Mouse (Mus musculus): ENCODE data around the gene Fam43a. TPM values are rescaled to one million over a fixed set of nuclear protein-coding genes. Genes with fewer than 3 reads are reported as not detected.

Fam43a gene
- polyA plus RNA-seq, 2 experiments, result 9.1 to 14.3 TPM

- TF ChIP-seq POLR2A (IDR thresholded peaks at IDR 0.05; ENCODE audit: borderline replicate concordance, extremely low read depth, insufficient read depth, insufficient read length), result no peak
- H3K4me3 ChIP-seq (replicated peaks; ENCODE audit: low read length), result no peak overlapping the region
- no peak overlapping the region for H3K27ac ChIP-seq (replicated peaks; ENCODE audit: low read depth, low read length)
- no peaks in the 10 kb centered on the region for H3K36me3 ChIP-seq (ENCODE audit: control insufficient read depth, insufficient read depth, low read length)
- WGBS, result 75% methylated on average over 7 of the region's 7 CpGs
- no peak for DNase-seq (ENCODE audit: low spot score)
- no peak overlapping the region for H3K9ac ChIP-seq (ENCODE audit: low read depth, low read length, severe bottlenecking)
- no peaks in the 10 kb centered on the region for H3K9me3 ChIP-seq (ENCODE audit: control insufficient read depth, low read length)
- H3K4me1 ChIP-seq (ENCODE audit: control insufficient read depth, insufficient read depth, low read length), result peaks cover 36% of the 10 kb centered on the region
- H3K4me2 ChIP-seq (replicated peaks; ENCODE audit: low read depth, low read length, severe bottlenecking), result no peak overlapping the region
- no peak for ATAC-seq (ENCODE audit: low FRiP score, low read depth)
- H3K27me3 ChIP-seq (ENCODE audit: control insufficient read depth, insufficient read depth, low read length), result peaks cover 12% of the 10 kb centered on the region
Observed at GRCm38 (mm10) chr16:30604807-30605137, 5.2 kb downstream of the Fam43a start.

- H3K9ac ChIP-seq (ENCODE audit: low read depth, low read length, severe bottlenecking), result no peak overlapping the region
- H3K27me3 ChIP-seq (ENCODE audit: control insufficient read depth, insufficient read depth, low read length), result peaks cover 12% of the 10 kb centered on the region
- DNase-seq (ENCODE audit: low spot score) (no peak), ATAC-seq (ENCODE audit: low FRiP score, low read depth) (no peak)
- no peaks in the 10 kb centered on the region for H3K36me3 ChIP-seq (ENCODE audit: control insufficient read depth, insufficient read depth, low read length)
- no peak overlapping the region for H3K27ac ChIP-seq (replicated peaks; ENCODE audit: low read depth, low read length)
- no peak for TF ChIP-seq POLR2A (IDR thresholded peaks at IDR 0.05; ENCODE audit: borderline replicate concordance, extremely low read depth, insufficient read depth, insufficient read length)
- no peaks in the 10 kb centered on the region for H3K9me3 ChIP-seq (ENCODE audit: control insufficient read depth, low read length)
- H3K4me3 ChIP-seq (replicated peaks; ENCODE audit: low read length), result no peak overlapping the region
- no peak overlapping the region for H3K4me2 ChIP-seq (replicated peaks; ENCODE audit: low read depth, low read length, severe bottlenecking)
- peaks cover 36% of the 10 kb centered on the region for H3K4me1 ChIP-seq (ENCODE audit: control insufficient read depth, insufficient read depth, low read length)
- WGBS, result 34% methylated on average over 6 of the region's 6 CpGs
Observed at GRCm38 (mm10) chr16:30605528-30605927, 6.0 kb downstream of the Fam43a start.

GRCm38 (mm10) chr16:30607868-30608267 is 8.3 kb downstream of the Fam43a start:
- H3K36me3 ChIP-seq (ENCODE audit: control insufficient read depth, insufficient read depth, low read length), result no peaks in the 10 kb centered on the region
- no peaks in the 10 kb centered on the region for H3K9me3 ChIP-seq (ENCODE audit: control insufficient read depth, low read length)
- H3K27me3 ChIP-seq (ENCODE audit: control insufficient read depth, insufficient read depth, low read length), result no peaks in the 10 kb centered on the region
- H3K4me3 ChIP-seq (replicated peaks; ENCODE audit: low read length), result no peak overlapping the region
- 73% methylated on average over 3 of the region's 3 CpGs for WGBS
- no peak for TF ChIP-seq POLR2A (IDR thresholded peaks at IDR 0.05; ENCODE audit: borderline replicate concordance, extremely low read depth, insufficient read depth, insufficient read length)
- no peak for DNase-seq (ENCODE audit: low spot score)
- peaks cover 23% of the 10 kb centered on the region for H3K4me1 ChIP-seq (ENCODE audit: control insufficient read depth, insufficient read depth, low read length)
- no peak for ATAC-seq (ENCODE audit: low FRiP score, low read depth)
- no peak overlapping the region for H3K9ac ChIP-seq (ENCODE audit: low read depth, low read length, severe bottlenecking)
- no peak overlapping the region for H3K27ac ChIP-seq (replicated peaks; ENCODE audit: low read depth, low read length)
- H3K4me2 ChIP-seq (replicated peaks; ENCODE audit: low read depth, low read length, severe bottlenecking), result no peak overlapping the region

GRCm38 (mm10) chr16:30611331-30611730 is 11.8 kb downstream of the Fam43a start:
- Histone ChIP-seq H3K4me1 (ENCODE audit: control insufficient read depth, insufficient read depth, low read length) (no peaks in the 10 kb centered on the region), H3K4me3 (replicated peaks; ENCODE audit: low read length) (no peak overlapping the region), H3K9ac (ENCODE audit: low read depth, low read length, severe bottlenecking) (no peak overlapping the region), H3K4me2 (replicated peaks; ENCODE audit: low read depth, low read length, severe bottlenecking) (no peak overlapping the region), H3K27ac (replicated peaks; ENCODE audit: low read depth, low read length) (no peak overlapping the region), H3K36me3 (ENCODE audit: control insufficient read depth, insufficient read depth, low read length) (no peaks in the 10 kb centered on the region), H3K27me3 (ENCODE audit: control insufficient read depth, insufficient read depth, low read length) (no peaks in the 10 kb centered on the region), H3K9me3 (ENCODE audit: control insufficient read depth, low read length) (no peaks in the 10 kb centered on the region)
- 66% methylated on average over 5 of the region's 5 CpGs for WGBS
- no peak for ATAC-seq (ENCODE audit: low FRiP score, low read depth)
- DNase-seq (ENCODE audit: low spot score), result no peak
- TF ChIP-seq POLR2A (IDR thresholded peaks at IDR 0.05; ENCODE audit: borderline replicate concordance, extremely low read depth, insufficient read depth, insufficient read length), result no peak

DNA sequence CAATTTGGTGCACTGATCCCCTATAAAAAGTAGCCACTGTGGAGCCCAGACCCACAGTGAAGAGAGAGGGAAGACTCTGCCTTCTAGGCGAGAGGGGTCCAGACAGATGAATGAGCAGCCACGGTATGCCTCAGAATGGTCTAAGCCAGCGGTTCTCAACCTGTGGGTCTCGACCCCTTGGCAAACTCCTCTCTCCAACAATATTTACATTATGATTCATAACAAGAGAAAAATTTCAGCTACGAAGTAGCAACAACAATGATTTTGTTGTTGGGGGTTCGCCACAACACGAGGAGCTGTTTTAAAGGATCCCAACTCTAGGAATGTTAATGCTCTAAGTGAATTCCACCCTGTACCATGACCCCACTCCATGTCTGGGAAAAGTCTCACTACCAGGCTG is 13.6 kb downstream of the Fam43a start:
- DNase-seq (ENCODE audit: low spot score), result no peak
- Histone ChIP-seq H3K4me2 (replicated peaks; ENCODE audit: low read depth, low read length, severe bottlenecking) (no peak overlapping the region), H3K27me3 (ENCODE audit: control insufficient read depth, insufficient read depth, low read length) (no peaks in the 10 kb centered on the region), H3K9ac (ENCODE audit: low read depth, low read length, severe bottlenecking) (no peak overlapping the region), H3K4me1 (ENCODE audit: control insufficient read depth, insufficient read depth, low read length) (no peaks in the 10 kb centered on the region), H3K36me3 (ENCODE audit: control insufficient read depth, insufficient read depth, low read length) (no peaks in the 10 kb centered on the region), H3K27ac (replicated peaks; ENCODE audit: low read depth, low read length) (no peak overlapping the region), H3K9me3 (ENCODE audit: control insufficient read depth, low read length) (no peaks in the 10 kb centered on the region), H3K4me3 (replicated peaks; ENCODE audit: low read length) (no peak overlapping the region)
- TF ChIP-seq POLR2A (IDR thresholded peaks at IDR 0.05; ENCODE audit: borderline replicate concordance, extremely low read depth, insufficient read depth, insufficient read length), result no peak
- WGBS, result 78% methylated on average over 7 of the region's 7 CpGs
- no peak for ATAC-seq (ENCODE audit: low FRiP score, low read depth)

DNA sequence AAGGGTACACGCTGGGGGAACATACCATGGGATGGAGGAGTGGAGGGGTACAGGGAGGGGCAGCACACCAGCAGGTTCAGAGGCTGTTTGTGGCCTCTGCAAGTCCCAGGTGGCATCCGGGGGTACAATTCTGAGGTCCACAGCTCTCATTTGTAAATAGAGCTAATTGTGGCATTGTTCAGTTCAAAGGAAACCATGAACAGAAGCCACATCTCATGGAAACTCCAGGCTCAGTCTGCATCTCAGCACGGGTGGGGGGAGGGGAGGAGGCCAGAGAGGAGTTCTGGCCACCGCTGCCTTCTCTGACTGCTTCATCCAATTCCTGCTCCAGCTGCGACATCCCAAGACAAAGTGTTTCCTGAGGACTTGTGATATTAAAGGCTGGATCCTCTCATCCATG is 14.6 kb downstream of the Fam43a start:
- no peak overlapping the region for H3K4me2 ChIP-seq (replicated peaks; ENCODE audit: low read depth, low read length, severe bottlenecking)

More for the DNA sequence above, 14.6 kb downstream of the Fam43a start:
- H3K27ac ChIP-seq (replicated peaks; ENCODE audit: low read depth, low read length), result no peak overlapping the region
- no peak for ATAC-seq (ENCODE audit: low FRiP score, low read depth)
- H3K36me3 ChIP-seq (ENCODE audit: control insufficient read depth, insufficient read depth, low read length), result no peaks in the 10 kb centered on the region
- no peak overlapping the region for H3K9ac ChIP-seq (ENCODE audit: low read depth, low read length, severe bottlenecking)
- no peaks in the 10 kb centered on the region for H3K9me3 ChIP-seq (ENCODE audit: control insufficient read depth, low read length)
- no peaks in the 10 kb centered on the region for H3K4me1 ChIP-seq (ENCODE audit: control insufficient read depth, insufficient read depth, low read length)
- WGBS, result 32% methylated on average over 5 of the region's 5 CpGs
- no peak for TF ChIP-seq POLR2A (IDR thresholded peaks at IDR 0.05; ENCODE audit: borderline replicate concordance, extremely low read depth, insufficient read depth, insufficient read length)
- no peak for DNase-seq (ENCODE audit: low spot score)
- no peak overlapping the region for H3K4me3 ChIP-seq (replicated peaks; ENCODE audit: low read length)
- no peaks in the 10 kb centered on the region for H3K27me3 ChIP-seq (ENCODE audit: control insufficient read depth, insufficient read depth, low read length)
